Mouse (Mus musculus): ENCODE measurements around the gene Bpifa5. TPM values are rescaled to one million over a fixed set of nuclear protein-coding genes. Genes with fewer than 3 reads are reported as not detected.

The Bpifa5 gene
- total and polyA plus RNA-seq, 2 experiments from 2014 or later: not detected

DNA sequence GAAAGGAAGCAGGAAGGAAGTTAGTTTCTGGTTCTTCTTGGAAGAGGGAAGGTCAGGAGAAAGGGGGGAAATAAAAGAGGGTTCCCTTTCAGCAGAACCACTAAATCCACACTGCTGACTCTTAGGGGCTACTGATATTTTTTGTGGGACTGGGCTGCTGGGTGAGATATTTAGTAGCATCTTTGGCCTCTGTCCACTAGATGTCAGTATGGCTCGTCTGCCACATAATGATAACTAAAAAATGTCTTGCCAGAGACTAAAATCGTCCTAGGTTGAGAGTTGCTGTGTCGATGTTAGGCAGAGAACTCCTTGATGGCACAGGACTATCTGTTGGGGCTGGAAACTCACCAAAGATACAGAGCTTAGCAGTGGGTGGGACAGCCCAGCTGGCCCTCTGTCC, 46.7 kb downstream of the Bpifa5 start:
- H3K9me3 ChIP-seq (replicated peaks; ENCODE audit: control insufficient read depth, low read length): no peaks in the 10 kb centered on the region
- TF ChIP-seq EP300 (IDR thresholded peaks at IDR 0.05; ENCODE audit: low read depth) (no peak), CTCF (IDR thresholded peaks at IDR 0.05; ENCODE audit: low read depth) (peak; percentile 62)
- H3K9ac ChIP-seq (replicated peaks; ENCODE audit: low read depth, low read length): no peak overlapping the region
- H3K27me3 ChIP-seq (ENCODE audit: control insufficient read depth, insufficient read depth, low read length): no peaks in the 10 kb centered on the region
- H3K36me3 ChIP-seq (replicated peaks; ENCODE audit: control insufficient read depth, insufficient read depth, low read length): no peaks in the 10 kb centered on the region
- DNase-seq (ENCODE audit: low spot score) (peak; percentile 42), ATAC-seq (ENCODE audit: insufficient read depth, low read depth) (no peak)
- no peak overlapping the region for H3K4me3 ChIP-seq (ENCODE audit: low read depth, low read length)
- H3K4me2 ChIP-seq (ENCODE audit: low read depth, low read length): no peak overlapping the region
- WGBS: 6% methylated on average over 3 of the region's 3 CpGs
- H3K27ac ChIP-seq (ENCODE audit: low read depth): no peak overlapping the region
- peaks cover 6% of the 10 kb centered on the region for H3K4me1 ChIP-seq (ENCODE audit: control insufficient read depth, insufficient read depth)

DNA sequence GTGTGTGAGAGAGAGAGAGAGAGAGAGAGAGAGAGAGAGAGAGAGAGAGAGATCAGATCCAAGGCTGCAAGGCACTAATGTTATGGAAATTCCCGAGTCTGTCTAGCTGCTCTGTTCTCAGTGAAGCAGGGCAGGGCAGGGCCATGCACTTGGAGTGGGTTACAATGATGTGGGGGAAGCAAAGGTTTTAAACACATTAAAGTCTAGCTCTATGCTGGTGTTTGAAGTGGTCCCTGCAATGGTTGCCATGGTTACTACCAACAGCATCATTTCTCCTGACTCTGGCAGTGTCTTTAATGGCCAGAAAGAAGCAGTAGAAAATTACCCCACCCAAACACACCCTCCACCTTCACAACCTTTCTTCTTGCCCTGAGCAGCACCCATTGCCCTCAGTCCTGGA, 48.7 kb downstream of the Bpifa5 start:
- no peak overlapping the region for H3K27ac ChIP-seq (ENCODE audit: low read depth)
- ATAC-seq (ENCODE audit: insufficient read depth, low read depth) (no peak), DNase-seq (ENCODE audit: low spot score) (no peak)
- TF ChIP-seq EP300 (IDR thresholded peaks at IDR 0.05; ENCODE audit: low read depth) (no peak), CTCF (IDR thresholded peaks at IDR 0.05; ENCODE audit: low read depth) (no peak)
- no peak overlapping the region for H3K4me2 ChIP-seq (ENCODE audit: low read depth, low read length)
- no peaks in the 10 kb centered on the region for H3K9me3 ChIP-seq (replicated peaks; ENCODE audit: control insufficient read depth, low read length)
- H3K4me3 ChIP-seq (ENCODE audit: low read depth, low read length): no peak overlapping the region
- no peak overlapping the region for H3K9ac ChIP-seq (replicated peaks; ENCODE audit: low read depth, low read length)
- peaks cover 5% of the 10 kb centered on the region for H3K4me1 ChIP-seq (ENCODE audit: control insufficient read depth, insufficient read depth)
- WGBS: 39% methylated on average over 1 of the region's 1 CpGs
- H3K36me3 ChIP-seq (replicated peaks; ENCODE audit: control insufficient read depth, insufficient read depth, low read length): no peaks in the 10 kb centered on the region
- H3K27me3 ChIP-seq (ENCODE audit: control insufficient read depth, insufficient read depth, low read length): no peaks in the 10 kb centered on the region

DNA sequence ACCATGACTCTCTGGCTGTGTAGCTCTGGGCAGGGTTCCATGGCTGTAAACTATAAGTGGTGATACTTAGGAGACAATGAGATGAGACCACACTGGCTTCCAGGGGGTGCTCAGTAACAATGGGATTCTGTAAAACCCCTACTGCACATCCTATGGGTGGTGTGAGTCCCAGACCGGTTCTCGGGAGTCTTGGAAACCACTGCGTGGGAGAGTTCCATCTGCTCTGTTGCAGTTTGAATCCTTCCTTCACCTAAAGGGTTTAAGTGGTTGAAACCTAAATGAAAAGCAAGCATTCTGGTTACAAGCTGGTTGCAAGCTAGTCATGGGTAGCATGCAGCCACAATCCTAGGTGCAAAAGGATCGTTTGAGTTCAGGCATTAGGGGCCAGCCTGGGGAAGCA, 49.5 kb downstream of the Bpifa5 start:
- DNase-seq (ENCODE audit: low spot score) (no peak), ATAC-seq (ENCODE audit: insufficient read depth, low read depth) (no peak)
- WGBS: 82% methylated on average over 4 of the region's 4 CpGs
- no peak overlapping the region for H3K4me3 ChIP-seq (ENCODE audit: low read depth, low read length)
- no peaks in the 10 kb centered on the region for H3K27me3 ChIP-seq (ENCODE audit: control insufficient read depth, insufficient read depth, low read length)
- no peaks in the 10 kb centered on the region for H3K4me1 ChIP-seq (ENCODE audit: control insufficient read depth, insufficient read depth)
- no peaks in the 10 kb centered on the region for H3K9me3 ChIP-seq (replicated peaks; ENCODE audit: control insufficient read depth, low read length)
- no peak overlapping the region for H3K27ac ChIP-seq (ENCODE audit: low read depth)
- no peaks in the 10 kb centered on the region for H3K36me3 ChIP-seq (replicated peaks; ENCODE audit: control insufficient read depth, insufficient read depth, low read length)
- TF ChIP-seq CTCF (IDR thresholded peaks at IDR 0.05; ENCODE audit: low read depth) (no peak), EP300 (IDR thresholded peaks at IDR 0.05; ENCODE audit: low read depth) (no peak)
- no peak overlapping the region for H3K4me2 ChIP-seq (ENCODE audit: low read depth, low read length)
- H3K9ac ChIP-seq (replicated peaks; ENCODE audit: low read depth, low read length): no peak overlapping the region

DNA sequence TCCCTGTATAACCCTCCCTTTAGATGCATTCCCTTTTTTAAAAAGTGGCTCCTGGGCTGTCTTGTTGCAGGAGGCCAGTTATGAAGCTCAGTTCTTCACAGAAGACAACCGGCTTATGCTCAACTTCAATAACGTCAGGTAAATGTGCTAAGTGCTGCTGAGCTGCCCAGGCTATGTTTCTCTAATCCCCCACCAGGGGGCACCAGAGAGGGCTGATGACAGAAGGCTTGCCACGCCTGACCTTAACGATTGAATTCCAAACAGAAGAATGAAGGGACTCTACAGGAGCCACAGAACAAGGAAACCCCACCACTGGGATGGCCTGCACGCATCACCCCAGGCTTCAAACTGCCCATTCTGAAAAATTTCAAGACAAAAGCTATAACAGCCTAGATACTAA, 52.8 kb downstream of the Bpifa5 start:
- peak; percentile 88 for TF ChIP-seq CTCF (IDR thresholded peaks at IDR 0.05; ENCODE audit: low read depth)
- TF ChIP-seq EP300 (IDR thresholded peaks at IDR 0.05; ENCODE audit: low read depth): no peak
- DNase-seq (ENCODE audit: low spot score) (peak; percentile 74), ATAC-seq (ENCODE audit: insufficient read depth, low read depth) (peak; percentile 48; the same call in 1 of the 2 replicates)
- no peak overlapping the region for H3K9ac ChIP-seq (replicated peaks; ENCODE audit: low read depth, low read length)
- H3K4me1 ChIP-seq (ENCODE audit: control insufficient read depth, insufficient read depth): no peaks in the 10 kb centered on the region
- H3K9me3 ChIP-seq (replicated peaks; ENCODE audit: control insufficient read depth, low read length): no peaks in the 10 kb centered on the region
- no peaks in the 10 kb centered on the region for H3K27me3 ChIP-seq (ENCODE audit: control insufficient read depth, insufficient read depth, low read length)
- no peak overlapping the region for H3K4me2 ChIP-seq (ENCODE audit: low read depth, low read length)
- H3K36me3 ChIP-seq (replicated peaks; ENCODE audit: control insufficient read depth, insufficient read depth, low read length): no peaks in the 10 kb centered on the region
- H3K4me3 ChIP-seq (ENCODE audit: low read depth, low read length): no peak overlapping the region
- no peak overlapping the region for H3K27ac ChIP-seq (ENCODE audit: low read depth)
- 9% methylated on average over 5 of the region's 5 CpGs for WGBS

Other genes with a start within 250 kb of the Bpifa5 start
- not detected in 2 replicates for gene Bpifb3, start 244.4 kb upstream of the Bpifa5 start, total RNA-seq (2014; rRNA removed; ENCODE audit: low replicate concordance)
- not detected in 2 replicates for gene Bpifb3, start 244.4 kb upstream of the Bpifa5 start, polyA plus RNA-seq (2015; fragmentation: Nextera tagmentation; extraction: Ambion mirVana)
- gene Bpifb4, start 224.4 kb upstream of the Bpifa5 start, total RNA-seq (2014; rRNA removed; ENCODE audit: low replicate concordance): not detected in 2 replicates
- not detected in 2 replicates for gene Bpifb4, start 224.4 kb upstream of the Bpifa5 start, polyA plus RNA-seq (2015; fragmentation: Nextera tagmentation; extraction: Ambion mirVana)
- not detected in 2 replicates for gene Bpifa6, start 187.7 kb upstream of the Bpifa5 start, total RNA-seq (2014; rRNA removed; ENCODE audit: low replicate concordance)
- not detected in 2 replicates for gene Bpifa6, start 187.7 kb upstream of the Bpifa5 start, polyA plus RNA-seq (2015; fragmentation: Nextera tagmentation; extraction: Ambion mirVana)
- gene Bpifa2, start 154.3 kb upstream of the Bpifa5 start, total RNA-seq (2014; rRNA removed; ENCODE audit: low replicate concordance): not detected in 2 replicates
- gene Bpifa2, start 154.3 kb upstream of the Bpifa5 start, polyA plus RNA-seq (2015; fragmentation: Nextera tagmentation; extraction: Ambion mirVana): not detected in 2 replicates
- gene Bpifa3, start 32.3 kb upstream of the Bpifa5 start, total RNA-seq (2014; rRNA removed; ENCODE audit: low replicate concordance): not detected in 2 replicates
- not detected in 2 replicates for gene Bpifa3, start 32.3 kb upstream of the Bpifa5 start, polyA plus RNA-seq (2015; fragmentation: Nextera tagmentation; extraction: Ambion mirVana)
- gene Bpifa1, start 19.7 kb upstream of the Bpifa5 start, total RNA-seq (2014; rRNA removed; ENCODE audit: low replicate concordance): not detected in 2 replicates
- gene Bpifa1, start 19.7 kb upstream of the Bpifa5 start, polyA plus RNA-seq (2015; fragmentation: Nextera tagmentation; extraction: Ambion mirVana): 0.66 TPM in 1 of 2 replicates, not detected in the other
- 5.8 TPM in 1 of 2 replicates, not detected in the other for gene Bpifb1, start 28.2 kb downstream of the Bpifa5 start, total RNA-seq (2014; rRNA removed; ENCODE audit: low replicate concordance)
- gene Bpifb1, start 28.2 kb downstream of the Bpifa5 start, polyA plus RNA-seq (2015; fragmentation: Nextera tagmentation; extraction: Ambion mirVana): 0.38 and 1.1 TPM in 2 replicates
- 1.2 TPM in 1 of 2 replicates, not detected in the other for gene Bpifb5, start 61.1 kb downstream of the Bpifa5 start, total RNA-seq (2014; rRNA removed; ENCODE audit: low replicate concordance)
- gene Bpifb5, start 61.1 kb downstream of the Bpifa5 start, polyA plus RNA-seq (2015; fragmentation: Nextera tagmentation; extraction: Ambion mirVana): 0.18 and 0.37 TPM in 2 replicates
- gene Bpifb9a, start 95.2 kb downstream of the Bpifa5 start, total RNA-seq (2014; rRNA removed; ENCODE audit: low replicate concordance): not detected in 2 replicates
- gene Bpifb9a, start 95.2 kb downstream of the Bpifa5 start, polyA plus RNA-seq (2015; fragmentation: Nextera tagmentation; extraction: Ambion mirVana): not detected in 2 replicates
- not detected in 2 replicates for gene Bpifb9b, start 144.6 kb downstream of the Bpifa5 start, total RNA-seq (2014; rRNA removed; ENCODE audit: low replicate concordance)
- gene Bpifb9b, start 144.6 kb downstream of the Bpifa5 start, polyA plus RNA-seq (2015; fragmentation: Nextera tagmentation; extraction: Ambion mirVana): not detected in 2 replicates
- 12.9 and 32.7 TPM in 2 replicates for gene Cdk5rap1, start 210.4 kb downstream of the Bpifa5 start, total RNA-seq (2014; rRNA removed; ENCODE audit: low replicate concordance)
- gene Cdk5rap1, start 210.4 kb downstream of the Bpifa5 start, polyA plus RNA-seq (2015; fragmentation: Nextera tagmentation; extraction: Ambion mirVana): 20.5 and 24.9 TPM in 2 replicates
- gene Snta1, start 245.5 kb downstream of the Bpifa5 start, total RNA-seq (2014; rRNA removed; ENCODE audit: low replicate concordance): 139 and 158 TPM in 2 replicates
- gene Snta1, start 245.5 kb downstream of the Bpifa5 start, polyA plus RNA-seq (2015; fragmentation: Nextera tagmentation; extraction: Ambion mirVana): 66.9 and 67.8 TPM in 2 replicates